Mouse (Mus musculus): ENCODE results near the gene Arl13b.

The Arl13b gene

DNA sequence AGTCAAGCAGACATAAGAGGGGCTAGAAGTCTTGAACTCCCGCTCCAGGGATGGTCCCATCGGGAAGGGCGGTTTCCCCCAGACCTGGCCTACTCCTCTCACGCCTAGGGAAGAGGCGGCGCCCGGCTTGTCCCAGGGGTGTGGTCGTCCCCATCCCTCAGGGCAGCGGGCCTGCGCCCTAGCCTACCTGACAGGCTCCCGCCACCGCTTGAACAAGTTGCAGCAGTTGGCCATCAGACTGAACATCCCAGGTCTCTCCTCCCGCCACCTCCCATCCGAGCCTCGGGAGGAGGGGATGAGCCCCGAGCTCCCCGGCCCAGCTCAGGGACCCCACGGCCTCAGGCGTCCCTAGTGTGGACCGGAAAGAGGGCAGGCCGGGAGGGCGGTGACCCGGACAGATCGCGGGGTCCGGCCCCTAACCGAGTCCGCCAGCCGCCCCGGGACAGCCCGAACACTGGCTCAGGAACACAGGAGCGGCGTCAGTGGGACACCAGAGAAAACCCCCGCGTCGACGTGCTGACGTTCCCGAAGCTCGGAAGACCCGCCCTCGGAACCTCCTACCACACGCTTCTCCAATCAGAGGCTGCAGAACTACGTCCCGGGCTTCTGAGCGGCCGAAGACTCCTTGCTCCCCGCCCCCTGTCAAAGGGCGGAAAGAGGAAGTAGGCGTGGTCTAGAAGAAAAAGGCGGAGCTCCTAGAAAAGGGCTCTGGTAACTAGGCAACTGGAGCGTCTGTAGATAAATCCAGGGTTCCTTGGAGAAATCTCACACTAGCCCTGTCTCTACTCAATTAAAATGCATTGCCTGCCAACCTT, at the start of gene Arl13b:
Gene Arl13b, minus strand, starts transcription at position 543 of the 815 bp plus-strand sequence.
- DNase-seq (ENCODE audit: low spot score in 2 of 2): peak; percentile 91 to 96

- DNase-seq (ENCODE audit: low spot score in 2 of 2): no peak
These were observed 49.0 kb upstream of the Arl13b start for GRCm38 (mm10) chr16:62895824-62896223.

- DNase-seq (ENCODE audit: low spot score in 2 of 2): no peak
These were observed 27.2 kb upstream of the Arl13b start for GRCm38 (mm10) chr16:62874065-62874464.

DNA sequence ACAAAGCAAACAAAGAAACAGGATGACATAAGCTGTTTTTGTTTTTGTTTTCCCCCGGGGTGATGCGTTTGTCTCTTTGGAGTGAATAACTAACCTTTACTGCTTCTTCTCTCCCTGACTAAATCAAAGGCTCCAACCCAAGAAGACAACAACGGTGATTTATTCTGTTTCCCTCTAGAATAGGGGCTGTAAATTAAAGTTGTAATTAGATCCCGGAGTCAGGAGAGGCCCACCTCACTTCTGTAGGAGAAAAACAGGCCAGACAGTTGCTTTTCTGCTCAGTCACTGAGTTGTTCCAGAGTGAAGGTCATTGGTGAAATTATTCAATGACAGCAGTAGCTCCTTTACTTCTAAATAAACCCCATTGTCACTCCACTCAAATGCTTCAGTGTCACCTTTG, 26.3 kb upstream of the Arl13b start:
- DNase-seq (ENCODE audit: low spot score in 2 of 2): no peak

GRCm38 (mm10) chr16:62872688-62873117, 25.9 kb upstream of the Arl13b start:
- no peak for DNase-seq (ENCODE audit: low spot score in 2 of 2)

DNA sequence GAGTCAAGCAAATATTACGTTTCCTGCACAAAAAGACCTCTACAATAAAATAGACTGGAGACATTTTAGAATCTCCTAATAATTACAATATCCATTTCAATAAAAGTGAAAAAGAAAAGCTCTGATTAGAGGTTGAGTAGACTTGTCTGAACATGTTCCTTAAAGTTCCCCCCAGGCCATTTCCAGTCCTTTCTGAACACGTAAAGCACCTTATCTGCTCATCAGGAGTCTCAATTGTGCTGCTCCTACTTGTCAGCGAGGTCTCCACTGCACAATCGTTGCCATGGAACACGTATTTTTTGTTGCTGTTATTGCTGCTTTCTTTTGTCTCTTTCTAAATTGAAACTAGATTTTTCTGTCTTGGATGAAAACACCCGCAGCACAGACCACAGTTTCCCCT, 14.6 kb upstream of the Arl13b start:
- DNase-seq (ENCODE audit: low spot score in 2 of 2): no peak

DNA sequence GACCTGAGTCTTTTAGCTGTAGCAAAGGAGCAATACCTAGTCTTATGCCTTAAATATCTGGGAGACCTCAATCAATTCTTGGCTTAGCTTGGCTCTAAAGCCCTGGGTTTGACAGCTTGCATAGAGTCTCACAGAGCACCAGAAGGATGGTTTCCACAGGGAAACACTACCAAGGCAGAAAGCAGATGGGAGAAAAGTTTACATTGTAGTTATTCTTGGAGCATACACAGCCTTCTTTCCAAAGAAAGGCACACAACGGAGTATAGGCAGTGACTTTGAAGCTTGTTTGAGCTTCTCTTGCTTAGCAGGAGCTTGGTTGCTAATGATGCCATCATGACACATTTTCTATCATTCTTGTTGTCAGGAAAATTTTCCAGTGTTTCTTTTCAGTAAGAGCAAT, 13.3 kb upstream of the Arl13b start:
- no peak for DNase-seq (ENCODE audit: low spot score in 2 of 2)

DNA sequence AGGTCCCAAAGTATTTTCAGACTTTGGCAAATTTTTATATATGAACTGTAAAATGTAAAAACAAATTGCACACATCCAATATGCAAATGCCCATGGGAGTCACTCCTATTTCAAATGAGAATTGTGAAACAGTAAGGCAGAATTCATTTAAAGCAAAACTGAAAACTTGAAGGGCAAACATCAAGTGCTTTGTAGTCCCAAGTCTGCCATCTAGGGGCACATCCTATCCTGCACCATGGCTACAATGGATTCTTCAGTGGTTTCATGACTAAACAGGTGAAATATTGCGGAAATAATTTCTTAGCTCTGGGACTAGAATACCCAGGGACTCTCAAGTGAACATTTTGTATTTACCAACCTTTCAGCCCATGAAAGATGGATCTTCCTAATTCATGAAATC, 11.2 kb upstream of the Arl13b start:
- no peak for DNase-seq (ENCODE audit: low spot score in 2 of 2)

DNA sequence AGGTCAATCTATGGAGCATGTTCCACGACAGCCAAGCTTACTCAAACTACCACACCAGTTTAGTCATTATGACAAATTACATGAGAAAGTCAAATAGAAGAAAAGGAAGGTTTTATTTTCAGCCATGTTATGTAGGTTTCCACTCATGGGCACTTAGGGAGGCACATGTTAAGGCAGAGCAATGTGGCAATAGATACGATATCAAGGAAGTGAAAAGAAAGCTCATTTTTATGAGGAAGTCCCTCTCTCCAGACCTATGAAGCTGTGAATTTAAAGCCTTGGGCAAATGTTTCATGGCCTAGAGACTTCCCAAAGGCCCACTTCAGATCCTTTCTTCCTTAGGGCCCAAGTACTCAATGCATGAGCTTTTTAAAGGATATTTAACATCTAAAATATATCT, 10.7 kb upstream of the Arl13b start:
- DNase-seq (ENCODE audit: low spot score in 2 of 2): no peak

DNA sequence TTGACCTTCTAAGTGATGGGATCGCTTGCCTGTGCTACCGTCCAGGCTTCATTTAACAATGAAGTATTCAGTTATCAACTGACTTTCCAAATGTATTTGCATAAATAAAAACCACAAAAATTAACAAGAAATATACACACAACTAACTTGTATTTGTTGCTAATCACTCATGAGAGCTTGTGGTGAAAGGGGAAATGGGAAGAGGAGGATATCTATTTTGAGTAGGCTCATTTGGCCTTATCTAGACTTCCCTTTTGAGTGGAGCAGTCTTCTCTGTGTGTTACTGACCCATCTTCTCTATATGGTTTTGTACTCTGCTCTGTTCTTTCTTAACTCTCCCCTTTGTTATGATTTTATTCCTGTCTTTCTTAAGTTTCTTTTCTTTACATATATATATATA, 9.4 kb upstream of the Arl13b start:
- DNase-seq (ENCODE audit: low spot score in 2 of 2): no peak

GRCm38 (mm10) chr16:62855385-62855784, 8.5 kb upstream of the Arl13b start:
- no peak for DNase-seq (ENCODE audit: low spot score in 2 of 2)

DNA sequence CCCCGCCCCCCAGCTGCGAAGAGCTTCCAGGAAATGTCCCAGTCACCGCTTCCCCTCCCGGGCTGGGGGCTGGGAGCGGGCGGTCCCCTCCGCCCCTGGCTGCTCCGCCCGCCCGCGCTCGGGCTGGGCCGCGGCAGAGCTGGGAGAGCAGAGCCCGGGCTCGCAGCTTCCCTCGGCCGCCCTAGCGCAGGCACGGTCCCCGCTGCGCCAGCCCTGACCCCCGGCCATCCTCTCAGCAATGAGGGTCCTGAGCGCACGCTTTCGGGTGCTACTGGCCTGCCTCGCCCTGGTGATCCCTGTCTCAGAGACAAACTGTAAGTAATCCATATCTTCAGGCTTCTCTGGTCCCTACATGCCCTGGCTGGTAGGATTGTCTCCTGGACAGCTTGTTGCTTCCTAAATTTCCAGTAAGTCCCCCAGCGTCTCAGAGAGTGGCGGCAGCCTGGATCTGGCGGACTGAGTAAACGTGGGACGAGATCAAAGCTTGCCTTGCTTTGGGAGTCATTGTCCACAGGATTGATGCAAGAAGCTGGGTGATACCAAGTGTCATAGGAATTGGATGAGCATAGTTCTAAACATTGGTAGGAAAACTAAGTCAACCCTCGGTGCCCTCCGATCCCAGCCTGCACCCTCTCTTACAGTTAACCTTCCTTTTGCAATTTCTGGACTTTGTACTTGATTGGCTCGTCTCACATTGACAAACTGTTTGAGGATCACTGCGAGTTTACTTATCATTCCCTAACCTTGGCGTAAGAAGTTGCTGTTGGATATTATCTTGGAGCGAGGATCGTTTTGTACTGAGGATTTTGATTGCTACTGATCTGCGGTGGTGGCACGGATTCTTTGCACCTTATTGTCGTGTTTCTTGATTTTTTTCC, 7.6 kb upstream of the Arl13b start, which contains the start of gene Pros1:
Gene Pros1, plus strand, starts transcription at position 117 of the 878 bp plus-strand sequence.
- DNase-seq (ENCODE audit: low spot score in 2 of 2): peak; percentile 9 to 11

GRCm38 (mm10) chr16:62853611-62854126, 6.8 kb upstream of the Arl13b start:
- DNase-seq (ENCODE audit: low spot score in 2 of 2): no peak

GRCm38 (mm10) chr16:62852464-62853252, 5.8 kb upstream of the Arl13b start:
- DNase-seq (ENCODE audit: low spot score in 2 of 2): no peak

DNA sequence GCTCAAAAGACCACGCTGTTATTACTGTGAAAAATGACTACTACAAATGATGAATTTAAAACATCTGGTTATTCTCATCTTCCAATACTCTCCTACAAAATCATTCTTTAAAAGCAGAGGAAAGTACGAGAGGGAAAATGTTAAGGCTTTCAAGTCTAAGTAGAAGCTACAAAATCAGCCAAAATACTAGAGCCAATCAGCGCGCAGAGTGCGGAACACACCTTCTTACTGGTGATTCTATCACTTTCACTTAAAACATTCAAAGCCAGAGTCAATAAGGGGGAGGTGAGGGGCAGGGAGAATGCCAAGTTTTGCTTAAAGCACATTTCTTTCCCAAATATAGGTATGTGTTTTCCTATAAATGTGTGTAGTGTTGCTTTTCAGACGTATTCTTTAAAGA, 1.5 kb downstream of the Arl13b start:
- no peak for DNase-seq (ENCODE audit: low spot score in 2 of 2)

- DNase-seq (ENCODE audit: low spot score in 2 of 2): no peak
These were observed 12.7 kb downstream of the Arl13b start for GRCm38 (mm10) chr16:62834016-62834735.

DNA sequence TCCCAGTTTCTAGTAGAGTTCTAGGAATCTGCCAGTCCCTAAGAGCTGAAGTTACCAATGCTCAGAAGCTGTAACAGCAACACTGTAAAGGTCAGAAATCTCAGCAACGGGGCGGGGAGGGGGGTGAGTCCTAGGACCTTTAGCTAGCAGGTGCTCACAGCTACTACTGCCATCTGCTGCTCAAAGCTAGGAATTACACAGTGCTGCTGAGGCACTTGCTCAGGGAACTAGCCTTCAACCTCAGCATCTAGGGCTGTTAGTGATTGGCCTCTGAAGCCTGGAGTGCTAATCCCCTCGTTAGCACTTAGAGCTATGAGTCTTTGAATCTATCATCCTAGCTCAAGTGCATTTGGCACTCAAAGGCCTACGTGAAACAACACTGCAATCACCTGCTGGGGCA, 14.4 kb downstream of the Arl13b start:
- no peak for DNase-seq (ENCODE audit: low spot score in 2 of 2)

DNA sequence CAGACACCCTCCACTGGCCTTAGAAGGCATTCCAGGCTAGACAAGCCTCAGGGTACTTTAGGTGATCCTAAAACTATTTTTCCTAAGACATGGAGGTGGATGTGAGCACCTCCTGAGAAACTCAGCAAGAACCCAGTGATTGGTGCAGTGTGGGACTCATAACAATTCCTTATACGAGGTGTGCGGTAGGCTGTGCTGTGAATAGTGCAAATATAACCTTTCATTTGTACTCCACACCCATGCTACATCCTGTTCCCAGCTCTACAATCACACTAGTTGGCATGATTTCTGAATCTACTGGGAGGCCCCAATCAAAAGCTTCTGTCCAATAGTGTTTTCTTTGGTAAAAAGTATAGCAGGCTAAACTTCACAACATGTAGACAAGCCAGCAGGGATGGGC, 14.8 kb downstream of the Arl13b start:
- no peak for DNase-seq (ENCODE audit: low spot score in 2 of 2)

DNA sequence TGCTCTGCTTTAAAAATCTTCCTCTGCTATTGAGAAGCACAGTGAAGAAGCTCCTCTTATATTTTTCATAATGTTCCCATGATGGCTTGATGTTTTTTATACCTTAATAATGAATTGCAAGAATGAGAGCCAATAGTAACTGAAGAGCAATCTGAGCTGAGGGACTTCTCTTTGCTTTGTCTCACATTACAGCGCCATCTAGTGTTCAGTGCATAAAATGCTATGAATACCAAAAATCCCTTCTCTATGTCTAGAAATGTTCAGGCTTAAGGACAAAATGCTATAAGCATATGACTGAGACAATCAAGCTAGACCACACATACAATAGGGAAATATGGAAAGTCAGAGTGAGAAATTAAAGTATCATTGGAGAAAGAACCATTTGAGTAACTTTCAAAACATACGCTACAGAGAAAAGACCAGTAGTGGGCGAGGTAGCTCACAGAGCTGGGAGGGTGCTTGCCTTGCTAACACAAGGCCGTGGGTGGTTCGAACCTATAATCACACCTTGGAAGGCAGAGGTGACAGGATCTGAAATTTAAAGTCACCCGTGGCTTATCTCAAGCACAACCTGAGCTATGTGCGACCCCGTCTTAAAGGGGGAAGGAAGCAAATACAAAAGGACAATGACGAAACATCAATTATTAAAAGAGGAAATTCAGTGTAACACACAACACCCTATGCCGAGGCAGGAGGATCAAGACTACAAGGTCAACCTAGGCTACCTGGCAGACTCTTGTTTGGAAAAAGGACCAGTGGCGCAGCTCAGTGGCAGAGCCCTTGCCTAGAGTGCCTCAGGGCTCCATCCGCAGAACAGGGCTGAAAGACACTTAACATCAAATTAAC, 20.5 kb downstream of the Arl13b start:
- DNase-seq (ENCODE audit: low spot score in 2 of 2): no peak

GRCm38 (mm10) chr16:62822472-62822871, 24.4 kb downstream of the Arl13b start:
- peak in 1 of 2 experiments; percentile 31 for DNase-seq (ENCODE audit: low spot score in 2 of 2)
